Mouse (Mus musculus) cerebellum, adult 2 months (tissue): Measurements from ENCODE around the gene Fgd2. TPM values are rescaled to one million over a fixed set of nuclear protein-coding genes. Genes with fewer than 3 reads are reported as not detected.
"Not testable (repeated sequence)": the region's sequence is repeated elsewhere in the genome, so short reads cannot be mapped to it uniquely, and the experiment has no call there.

Experiments used
- DNase-seq, 2 experiments: peaks; one replicate each; pipeline ENCODE4 v3.0.0; 2021
- H3K27ac ChIP-seq: fragments of 200-500 bp; 2 replicates; pipeline ENCODE4 v1.5.1; 2012; ENCODE audit warnings: low read length, control low read depth, inconsistent platforms; ENCODE audit not compliant: insufficient read depth
- H3K27me3 ChIP-seq: fragments of 200-500 bp; 2 replicates; pipeline ENCODE4 v1.6.1; 2012; ENCODE audit warnings: inconsistent platforms, mild to moderate bottlenecking, low read length, moderate library complexity; ENCODE audit not compliant: control insufficient read depth, insufficient read depth
- H3K4me1 ChIP-seq: fragments of 200-500 bp; 2 replicates; pipeline ENCODE4 v1.6.1; 2011; ENCODE audit warnings: low read length; ENCODE audit not compliant: control insufficient read depth, insufficient read depth
- H3K4me3 ChIP-seq: fragments of 200-500 bp; replicated peaks from 2 replicates; pipeline ENCODE3; 2011; ENCODE audit warnings: mild to moderate bottlenecking, low read depth, low read length, control low read depth; ENCODE audit not compliant: insufficient read depth
- CTCF ChIP-seq: fragments of 200-500 bp; IDR thresholded peaks from 2 replicates; pipeline ENCODE4 v1.5.1; 2011; ENCODE audit warnings: low read depth, mild to moderate bottlenecking, control low read depth, low read length, moderate library complexity, borderline replicate concordance; ENCODE audit not compliant: insufficient read depth
- POLR2A ChIP-seq: fragments of 200-500 bp; IDR thresholded peaks from 2 replicates; pipeline ENCODE4 v1.6.1; 2011; ENCODE audit warnings: low read length, control low read depth, borderline replicate concordance; ENCODE audit not compliant: insufficient read depth
- WGBS: fragments of 180-500 bp; shearing (Covaris S2); methylation state at CpG from one replicate; pipeline ENCODE4 v1.1.7; 2018; 5-methylcytosine and 5-hydroxymethylcytosine counted together
- polyA plus RNA-seq: library from polyadenylated mRNA; depleted of rRNA; stranded (reverse); fragments of >200 nt; gene quantifications from 2 replicates; pipeline ENCODE4 v1.2.3, GENCODE M21; 2012; rRNA removed

Gene Fgd2
- 5.5 and 5.9 TPM in 2 replicates for polyA plus RNA-seq

DNA sequence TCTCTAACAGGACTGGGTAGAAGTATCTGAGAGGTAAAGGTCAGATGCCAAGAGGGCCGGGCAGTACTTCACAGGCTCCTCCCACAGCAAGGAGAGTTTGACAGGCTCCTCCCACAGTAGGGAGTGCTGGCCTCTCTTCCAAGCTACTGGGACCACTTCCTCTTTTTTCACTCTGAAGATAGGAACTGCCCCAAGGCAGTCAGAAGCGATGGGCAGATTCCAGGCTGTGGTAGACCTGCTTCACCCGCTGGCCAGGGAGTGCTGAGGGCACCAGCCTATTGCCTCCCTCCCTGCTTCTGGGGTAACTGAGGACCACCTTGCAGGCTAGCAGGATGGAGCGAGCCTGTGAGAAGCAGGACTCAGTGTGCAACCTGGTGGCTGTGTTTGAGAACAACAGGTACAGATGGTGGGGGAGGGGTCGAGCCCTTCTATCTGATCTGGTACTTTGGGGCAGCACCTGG is at the start of gene Fgd2:
Fgd2 (plus strand) TSS at position 154 of the 461 bp plus-strand sequence.
- no peak for TF ChIP-seq CTCF
- no peak for TF ChIP-seq POLR2A
- Histone ChIP-seq H3K4me3 (no peak within 1 kb of the TSS), H3K27me3 (no peaks in the 10 kb centered on the region), H3K4me1 (peaks cover 20% of the 10 kb centered on the region), H3K27ac (no peak within 1 kb of the TSS)
- 45% methylated on average over 5 of the region's 5 CpGs for WGBS
- DNase-seq: no peak

GRCm38 (mm10) chr17:29311602-29312001 is 49.1 kb upstream of the Fgd2 start:
- no peak for DNase-seq
- WGBS: 85% methylated on average over 8 of the region's 8 CpGs
- Histone ChIP-seq H3K27ac (no peak overlapping the region), H3K4me3 (no peak overlapping the region), H3K4me1 (no peaks in the 10 kb centered on the region), H3K27me3 (no peaks in the 10 kb centered on the region)
- no peak for TF ChIP-seq CTCF
- no peak for TF ChIP-seq POLR2A

GRCm38 (mm10) chr17:29312082-29312481 is 48.6 kb upstream of the Fgd2 start:
- H3K4me3 ChIP-seq: no peak overlapping the region
- H3K4me1 ChIP-seq: no peaks in the 10 kb centered on the region
- WGBS: 99% methylated on average over 2 of the region's 2 CpGs
- no peak for DNase-seq
- TF ChIP-seq CTCF (no peak), POLR2A (no peak)
- no peak overlapping the region for H3K27ac ChIP-seq
- H3K27me3 ChIP-seq: no peaks in the 10 kb centered on the region

- Histone ChIP-seq H3K4me3 (no peak overlapping the region), H3K27me3 (no peaks in the 10 kb centered on the region), H3K4me1 (no peaks in the 10 kb centered on the region), H3K27ac (no peak overlapping the region)
- no peak for TF ChIP-seq POLR2A
- TF ChIP-seq CTCF: no peak
- DNase-seq: no peak
These were observed 47.4 kb upstream of the Fgd2 start for GRCm38 (mm10) chr17:29313300-29313699.

GRCm38 (mm10) chr17:29315672-29316465 is 44.8 kb upstream of the Fgd2 start:
- no peaks in the 10 kb centered on the region for H3K4me1 ChIP-seq
- H3K4me3 ChIP-seq: no peak overlapping the region
- H3K27ac ChIP-seq: no peak overlapping the region
- TF ChIP-seq CTCF: no peak
- TF ChIP-seq POLR2A: no peak
- 67% methylated on average over 9 of the region's 9 CpGs for WGBS
- no peaks in the 10 kb centered on the region for H3K27me3 ChIP-seq
- no peak for DNase-seq

GRCm38 (mm10) chr17:29316891-29317290 is 43.8 kb upstream of the Fgd2 start:
- Histone ChIP-seq H3K4me3 (no peak overlapping the region), H3K4me1 (no peaks in the 10 kb centered on the region), H3K27ac (no peak overlapping the region), H3K27me3 (no peaks in the 10 kb centered on the region)
- no peak for DNase-seq
- 77% methylated on average over 3 of the region's 3 CpGs for WGBS
- TF ChIP-seq POLR2A: no peak
- TF ChIP-seq CTCF: no peak

- not testable (repeated sequence) for H3K27me3 ChIP-seq, H3K4me3 ChIP-seq, H3K4me1 ChIP-seq, DNase-seq, H3K27ac ChIP-seq
- 87% methylated on average over 3 of the region's 3 CpGs for WGBS
These were observed 43.3 kb upstream of the Fgd2 start, which contains the start of gene Pi16 for GRCm38 (mm10) chr17:29317380-29317779. Gene Pi16, plus strand, starts transcription at chr17:29317680.

DNA sequence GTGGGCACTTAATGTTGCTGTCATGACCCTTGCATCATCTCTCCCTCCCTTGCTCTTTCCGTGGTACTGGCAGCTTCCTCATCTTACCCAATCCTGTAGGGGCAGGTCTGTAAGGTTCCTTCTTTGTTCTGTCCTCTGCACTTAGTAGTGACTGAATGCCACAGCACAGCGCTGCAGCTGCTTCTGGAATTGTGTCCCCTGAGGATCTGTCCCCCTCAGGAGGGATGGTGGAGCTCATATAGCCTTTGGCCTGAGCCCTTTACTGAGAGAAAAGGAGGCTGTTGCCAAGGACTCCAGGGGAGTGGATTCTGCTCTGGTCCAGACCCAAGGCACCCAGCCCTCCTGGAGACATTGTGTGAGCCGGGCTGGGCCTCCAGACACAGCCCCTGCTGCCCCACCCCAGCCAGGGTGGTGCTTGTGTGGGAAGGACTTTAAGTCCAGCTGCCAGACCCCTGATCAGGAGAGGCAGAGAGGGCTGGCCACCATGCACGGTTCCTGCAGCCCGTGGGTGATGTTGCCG is 41.9 kb upstream of the Fgd2 start:
- no peaks in the 10 kb centered on the region for H3K27me3 ChIP-seq
- no peaks in the 10 kb centered on the region for H3K4me1 ChIP-seq
- no peak overlapping the region for H3K4me3 ChIP-seq
- no peak for TF ChIP-seq CTCF
- no peak for TF ChIP-seq POLR2A
- DNase-seq: no peak
- H3K27ac ChIP-seq: no peak overlapping the region
- WGBS: 66% methylated on average over 6 of the region's 6 CpGs
